Mouse (Mus musculus): ENCODE results near the gene Vill. TPM values are rescaled to one million over a fixed set of nuclear protein-coding genes. Genes with fewer than 3 reads are reported as not detected.

Vill gene
- polyA plus RNA-seq, 1 experiment from 2014 or later, result 3.7 TPM

DNA sequence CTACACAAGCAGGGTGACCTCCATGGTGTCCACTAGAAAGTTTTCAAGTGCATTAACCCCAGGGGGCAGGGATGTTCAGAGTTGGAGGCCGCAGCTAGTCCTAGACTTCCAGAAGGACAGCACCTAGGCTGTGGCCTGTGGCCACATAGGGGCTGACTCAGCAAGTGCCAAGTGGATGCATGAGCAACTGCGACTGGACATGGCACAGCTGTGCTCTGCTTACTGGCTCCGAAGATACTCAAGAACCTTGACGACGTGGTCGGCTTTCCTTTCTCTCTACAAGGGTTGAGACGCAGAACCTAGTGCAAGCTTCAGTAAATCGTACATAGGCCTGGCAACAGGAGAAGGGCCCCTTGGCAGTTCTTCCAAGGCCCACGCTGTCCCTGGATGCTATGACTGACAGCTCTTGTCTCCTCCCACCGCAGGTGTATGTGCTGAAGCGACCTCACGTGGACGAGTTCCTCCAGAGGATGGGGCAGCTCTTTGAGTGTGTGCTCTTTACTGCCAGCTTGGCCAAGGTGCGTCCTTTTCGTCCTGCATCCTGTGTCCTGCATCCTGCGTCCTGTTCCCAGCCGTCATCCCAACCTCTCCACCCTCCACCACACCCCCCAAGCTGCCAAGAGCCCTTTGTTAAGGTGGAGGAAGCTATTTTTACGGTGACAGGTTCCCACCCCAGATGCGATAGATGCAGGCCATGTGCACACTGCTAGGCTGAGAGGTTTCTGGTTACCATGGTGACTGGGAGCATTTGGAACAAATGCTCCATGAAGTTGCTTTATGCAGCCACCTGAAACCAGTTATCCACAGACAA, 19.3 kb upstream of the Vill start:
- no peak overlapping the region for H3K9ac ChIP-seq (ENCODE audit: low read depth, low read length)
- peak overlapping the region; percentile 77 for H3K27ac ChIP-seq (ENCODE audit: low read length)
- WGBS, result 56% methylated on average over 19 of the region's 19 CpGs
- peaks cover 4% of the 10 kb centered on the region; the same call in 1 of the 2 replicates for H3K36me3 ChIP-seq (ENCODE audit: control insufficient read depth, insufficient read depth, low read length)
- no peaks in the 10 kb centered on the region for H3K9me3 ChIP-seq (replicated peaks; ENCODE audit: control insufficient read depth, low read length, poor library complexity, severe bottlenecking)
- no peak overlapping the region for H3K4me2 ChIP-seq (ENCODE audit: low read length)
- H3K4me1 ChIP-seq (ENCODE audit: control insufficient read depth, insufficient read depth, low read length), result peaks cover 25% of the 10 kb centered on the region
- H3K4me3 ChIP-seq (ENCODE audit: low read depth, low read length), result no peak overlapping the region
- ATAC-seq, result peak; percentile 86
- no peaks in the 10 kb centered on the region for H3K27me3 ChIP-seq (ENCODE audit: control insufficient read depth, insufficient read depth, low read depth, low read length)

GRCm38 (mm10) chr9:119034069-119034468, 18.5 kb upstream of the Vill start:
- peaks cover 25% of the 10 kb centered on the region for H3K4me1 ChIP-seq (ENCODE audit: control insufficient read depth, insufficient read depth, low read length)
- peak; percentile 19; the same call in 1 of the 2 replicates for ATAC-seq

DNA sequence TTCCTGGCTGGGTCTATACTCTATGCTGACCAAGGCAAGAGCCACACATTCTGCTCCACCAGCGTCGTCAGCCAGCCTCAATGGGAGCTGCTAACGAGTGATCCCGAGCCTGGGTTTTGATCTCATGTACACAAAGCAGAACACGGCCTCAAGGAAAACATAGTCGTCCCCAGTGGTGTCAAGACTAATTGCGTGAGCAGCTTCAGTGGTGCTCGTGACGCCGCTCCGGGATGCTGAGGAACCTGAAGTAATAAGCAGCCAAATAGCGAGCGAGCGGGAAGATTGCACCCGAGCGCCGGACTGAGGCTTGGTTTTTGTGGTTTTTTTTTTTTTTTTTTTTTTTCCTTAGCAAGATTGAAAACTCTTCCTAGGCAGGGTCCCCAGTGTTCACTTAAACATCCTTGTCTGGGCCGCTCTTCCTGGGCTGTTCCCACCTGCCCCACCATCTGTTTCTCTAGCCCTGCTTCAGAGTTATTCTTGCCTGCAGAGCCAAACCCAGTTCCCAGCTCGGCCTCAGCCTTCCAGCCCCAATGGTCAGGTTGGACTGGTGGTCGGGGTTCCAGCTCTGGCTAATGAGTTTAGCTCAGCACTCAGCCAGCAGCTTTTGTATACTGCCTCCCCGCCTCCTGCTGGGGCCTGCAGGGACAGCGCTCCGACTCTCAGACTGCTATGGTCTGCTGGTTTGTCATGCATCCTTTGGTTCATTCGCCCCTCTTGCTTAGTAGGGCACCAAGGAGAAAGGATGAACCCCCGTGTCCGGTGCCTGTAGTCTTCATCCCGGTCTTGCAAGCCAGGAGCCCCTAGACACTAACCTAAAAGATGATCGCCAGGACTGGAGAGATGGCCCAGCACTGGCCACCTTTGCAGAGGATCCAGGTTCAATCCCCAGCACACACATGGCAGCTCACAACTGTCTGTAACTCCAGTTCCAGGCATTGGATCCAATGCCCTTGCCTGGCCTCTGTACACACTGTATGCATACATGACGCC, 17.6 kb upstream of the Vill start:
- no peaks in the 10 kb centered on the region for H3K9me3 ChIP-seq (replicated peaks; ENCODE audit: control insufficient read depth, low read length, poor library complexity, severe bottlenecking)
- ATAC-seq, result peak; percentile 21; the same call in 1 of the 2 replicates
- 41% methylated on average over 29 of the region's 29 CpGs for WGBS
- no peaks in the 10 kb centered on the region for H3K27me3 ChIP-seq (ENCODE audit: control insufficient read depth, insufficient read depth, low read depth, low read length)
- peak overlapping the region; percentile 6; the same call in 1 of the 2 replicates for H3K9ac ChIP-seq (ENCODE audit: low read depth, low read length)
- peaks cover 6% of the 10 kb centered on the region; the same call in 1 of the 2 replicates for H3K36me3 ChIP-seq (ENCODE audit: control insufficient read depth, insufficient read depth, low read length)
- peak overlapping the region; percentile 30; the same call in 1 of the 2 replicates for H3K27ac ChIP-seq (ENCODE audit: low read length)
- no peak overlapping the region for H3K4me2 ChIP-seq (ENCODE audit: low read length)
- no peak overlapping the region for H3K4me3 ChIP-seq (ENCODE audit: low read depth, low read length)
- H3K4me1 ChIP-seq (ENCODE audit: control insufficient read depth, insufficient read depth, low read length), result peaks cover 25% of the 10 kb centered on the region

More at GRCm38 (mm10) chr9:119034069-119034468, 18.5 kb upstream of the Vill start:
- Histone ChIP-seq H3K4me3 (ENCODE audit: low read depth, low read length) (no peak overlapping the region), H3K9me3 (replicated peaks; ENCODE audit: control insufficient read depth, low read length, poor library complexity, severe bottlenecking) (no peaks in the 10 kb centered on the region), H3K9ac (ENCODE audit: low read depth, low read length) (no peak overlapping the region), H3K27ac (ENCODE audit: low read length) (peak overlapping the region; percentile 77), H3K36me3 (ENCODE audit: control insufficient read depth, insufficient read depth, low read length) (peaks cover 4% of the 10 kb centered on the region; the same call in 1 of the 2 replicates), H3K27me3 (ENCODE audit: control insufficient read depth, insufficient read depth, low read depth, low read length) (no peaks in the 10 kb centered on the region), H3K4me2 (ENCODE audit: low read length) (no peak overlapping the region)
- 72% methylated on average over 8 of the region's 8 CpGs for WGBS

- Histone ChIP-seq H3K9me3 (replicated peaks; ENCODE audit: control insufficient read depth, low read length, poor library complexity, severe bottlenecking) (no peaks in the 10 kb centered on the region), H3K4me1 (ENCODE audit: control insufficient read depth, insufficient read depth, low read length) (peaks cover 25% of the 10 kb centered on the region), H3K9ac (ENCODE audit: low read depth, low read length) (no peak overlapping the region), H3K27me3 (ENCODE audit: control insufficient read depth, insufficient read depth, low read depth, low read length) (no peaks in the 10 kb centered on the region), H3K27ac (ENCODE audit: low read length) (no peak overlapping the region), H3K4me3 (ENCODE audit: low read depth, low read length) (no peak overlapping the region), H3K36me3 (ENCODE audit: control insufficient read depth, insufficient read depth, low read length) (peaks cover 9% of the 10 kb centered on the region; the same call in 1 of the 2 replicates), H3K4me2 (ENCODE audit: low read length) (no peak overlapping the region)
- WGBS, result 76% methylated on average over 7 of the region's 7 CpGs
- no peak for ATAC-seq
These were observed 16.7 kb upstream of the Vill start for GRCm38 (mm10) chr9:119035836-119036235.

- no peak overlapping the region for H3K4me2 ChIP-seq (ENCODE audit: low read length)
- peaks cover 25% of the 10 kb centered on the region for H3K4me1 ChIP-seq (ENCODE audit: control insufficient read depth, insufficient read depth, low read length)
- no peak overlapping the region for H3K27ac ChIP-seq (ENCODE audit: low read length)
- 77% methylated on average over 15 of the region's 15 CpGs for WGBS
- H3K9me3 ChIP-seq (replicated peaks; ENCODE audit: control insufficient read depth, low read length, poor library complexity, severe bottlenecking), result no peaks in the 10 kb centered on the region
- H3K9ac ChIP-seq (ENCODE audit: low read depth, low read length), result no peak overlapping the region
- H3K27me3 ChIP-seq (ENCODE audit: control insufficient read depth, insufficient read depth, low read depth, low read length), result no peaks in the 10 kb centered on the region
- H3K36me3 ChIP-seq (ENCODE audit: control insufficient read depth, insufficient read depth, low read length), result peaks cover 14% of the 10 kb centered on the region
- ATAC-seq, result no peak
- H3K4me3 ChIP-seq (ENCODE audit: low read depth, low read length), result no peak overlapping the region
These were observed 15.4 kb upstream of the Vill start for GRCm38 (mm10) chr9:119037076-119037730.

DNA sequence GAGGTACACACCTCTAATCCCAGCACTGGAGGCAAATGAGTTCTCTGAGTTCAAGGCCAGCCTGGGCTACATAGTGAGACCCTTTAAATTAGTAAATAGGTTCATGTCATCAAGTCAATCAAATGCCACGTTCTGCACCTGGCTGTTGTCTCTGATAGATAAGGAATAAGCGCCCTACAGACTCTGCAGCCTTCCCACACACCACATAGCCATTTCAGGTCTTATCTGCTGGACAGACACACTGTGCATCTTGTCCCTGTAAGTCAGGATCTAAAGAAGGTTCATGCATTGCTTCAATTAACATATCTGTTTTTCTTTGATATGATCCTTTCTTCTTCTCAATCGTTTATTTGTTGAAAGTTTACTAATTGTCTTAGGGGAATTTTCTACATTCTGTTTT, 14.0 kb upstream of the Vill start:
- Histone ChIP-seq H3K27me3 (ENCODE audit: control insufficient read depth, insufficient read depth, low read depth, low read length) (no peaks in the 10 kb centered on the region), H3K36me3 (ENCODE audit: control insufficient read depth, insufficient read depth, low read length) (peaks cover 14% of the 10 kb centered on the region), H3K4me3 (ENCODE audit: low read depth, low read length) (no peak overlapping the region), H3K9me3 (replicated peaks; ENCODE audit: control insufficient read depth, low read length, poor library complexity, severe bottlenecking) (no peaks in the 10 kb centered on the region), H3K27ac (ENCODE audit: low read length) (no peak overlapping the region), H3K9ac (ENCODE audit: low read depth, low read length) (no peak overlapping the region), H3K4me1 (ENCODE audit: control insufficient read depth, insufficient read depth, low read length) (peaks cover 13% of the 10 kb centered on the region), H3K4me2 (ENCODE audit: low read length) (no peak overlapping the region)
- WGBS, result 95% methylated on average over 3 of the region's 3 CpGs
- no peak for ATAC-seq

- Histone ChIP-seq H3K9me3 (replicated peaks; ENCODE audit: control insufficient read depth, low read length, poor library complexity, severe bottlenecking) (no peaks in the 10 kb centered on the region), H3K27me3 (ENCODE audit: control insufficient read depth, insufficient read depth, low read depth, low read length) (no peaks in the 10 kb centered on the region), H3K4me2 (ENCODE audit: low read length) (no peak overlapping the region), H3K4me3 (ENCODE audit: low read depth, low read length) (no peak overlapping the region), H3K9ac (ENCODE audit: low read depth, low read length) (no peak overlapping the region), H3K4me1 (ENCODE audit: control insufficient read depth, insufficient read depth, low read length) (no peaks in the 10 kb centered on the region), H3K36me3 (ENCODE audit: control insufficient read depth, insufficient read depth, low read length) (peaks cover 14% of the 10 kb centered on the region), H3K27ac (ENCODE audit: low read length) (no peak overlapping the region)
- 91% methylated on average over 15 of the region's 15 CpGs for WGBS
- ATAC-seq, result no peak
These were observed 12.3 kb upstream of the Vill start for GRCm38 (mm10) chr9:119040101-119040775.
